Comparison of ENCODE assay signal across 7 mouse cellular contexts in the genomic region with DNA sequence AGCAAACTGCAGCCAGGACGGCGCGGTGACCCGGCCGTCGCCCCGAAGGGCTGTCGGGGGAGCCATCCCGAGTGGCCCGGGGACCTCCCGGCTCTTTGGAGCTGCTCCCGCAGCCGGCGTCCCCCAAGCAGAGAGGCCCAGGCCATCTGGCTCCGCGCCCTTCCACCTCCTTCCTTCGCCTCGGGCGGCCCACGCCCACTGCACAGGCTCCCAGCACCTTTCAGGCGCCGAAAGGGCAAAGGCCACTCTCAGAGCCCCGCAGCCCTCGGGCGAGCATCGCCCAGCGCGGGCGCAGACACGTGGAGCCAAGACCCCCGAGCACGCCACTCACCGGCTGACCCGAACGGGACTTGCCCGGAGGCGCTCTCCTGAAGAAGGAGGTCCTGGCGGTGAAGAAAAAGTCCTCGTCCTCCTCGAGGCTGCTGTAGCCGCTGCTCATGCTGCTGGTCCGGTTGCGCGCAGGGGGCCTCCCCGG. TPM values are rescaled to one million over a fixed set of nuclear protein-coding genes. Genes with fewer than 3 reads are reported as not detected.
DNase-seq lines count a peak whose midpoint lies in the region; ATAC-seq and TF ChIP-seq lines count a peak whose summit lies in the region.

No protein-coding gene starts in this region.

- no peaks in the 10 kb centered on the region for H3K36me3 ChIP-seq in forebrain, postnatal 0 days (ENCODE audit: insufficient read depth)
- H3K36me3 ChIP-seq in hindbrain, postnatal 0 days (ENCODE audit: insufficient read depth, low read length): no peaks in the 10 kb centered on the region
- H3K36me3 ChIP-seq in liver, embryonic 13.5 days: no peaks in the 10 kb centered on the region

- DNase-seq in ZHBTc4 (ENCODE audit: low read depth, low spot score): peak; percentile 68
- DNase-seq in cerebellum, adult 2 months: peak in 1 of 2 experiments; percentile 40
- DNase-seq in forebrain, postnatal 0 days: no peak
- peak; percentile 13 for DNase-seq in hindbrain, postnatal 0 days (ENCODE audit: low spot score)
- peak; percentile 62 for DNase-seq in liver, embryonic 13.5 days
- DNase-seq in neural tube, embryonic 10.5 days (ENCODE audit: extremely low spot score, low spot score): peak; percentile 88
- peak; percentile 22 for DNase-seq in urinary bladder, postnatal 10 days (ENCODE audit: low spot score)

- no peaks in the 10 kb centered on the region for H3K9me3 ChIP-seq in forebrain, postnatal 0 days (ENCODE audit: low read length)
- H3K9me3 ChIP-seq in hindbrain, postnatal 0 days (ENCODE audit: low read length): no peaks in the 10 kb centered on the region
- H3K9me3 ChIP-seq in liver, embryonic 13.5 days (replicated peaks): no peaks in the 10 kb centered on the region

- no peaks in the 10 kb centered on the region for H3K4me1 ChIP-seq in cerebellum, adult 2 months (ENCODE audit: control insufficient read depth, insufficient read depth, low read length)
- no peaks in the 10 kb centered on the region for H3K4me1 ChIP-seq in forebrain, postnatal 0 days (ENCODE audit: insufficient read depth)
- peaks cover 3% of the 10 kb centered on the region for H3K4me1 ChIP-seq in hindbrain, postnatal 0 days (ENCODE audit: insufficient read depth, low read length)
- peaks cover 67% of the 10 kb centered on the region for H3K4me1 ChIP-seq in liver, embryonic 13.5 days (replicated peaks)

- H3K4me2 ChIP-seq in forebrain, postnatal 0 days (ENCODE audit: low read depth): peak overlapping the region; percentile 97
- H3K4me2 ChIP-seq in hindbrain, postnatal 0 days (ENCODE audit: low read depth, low read length): peak overlapping the region; percentile 91
- peak overlapping the region; percentile 100 for H3K4me2 ChIP-seq in liver, embryonic 13.5 days

- H3K4me3 ChIP-seq in cerebellum, adult 2 months (replicated peaks; ENCODE audit: insufficient read depth, low read depth, low read length): peak overlapping the region; percentile 70
- H3K4me3 ChIP-seq in forebrain, postnatal 0 days (ENCODE audit: low read depth, low read length): peak overlapping the region; percentile 63
- H3K4me3 ChIP-seq in hindbrain, postnatal 0 days (ENCODE audit: low read length): peak overlapping the region; percentile 76
- H3K4me3 ChIP-seq in liver, embryonic 13.5 days (replicated peaks): peak overlapping the region; percentile 80

- no peak for TF ChIP-seq CTCF in cerebellum, adult 2 months (IDR thresholded peaks at IDR 0.05; ENCODE audit: borderline replicate concordance, insufficient read depth, low read depth, low read length)
- no peak for TF ChIP-seq CTCF in forebrain, postnatal 0 days (IDR thresholded peaks at IDR 0.05; ENCODE audit: low read depth)
- no peak for TF ChIP-seq CTCF in hindbrain, postnatal 0 days (IDR thresholded peaks at IDR 0.05; ENCODE audit: low read depth)

- peaks cover 1% of the 10 kb centered on the region; the same call in 1 of the 2 replicates for H3K27me3 ChIP-seq in cerebellum, adult 2 months (ENCODE audit: control insufficient read depth, insufficient read depth, low read length)
- no peaks in the 10 kb centered on the region; the same call in 1 of the 2 replicates for H3K27me3 ChIP-seq in forebrain, postnatal 0 days (ENCODE audit: insufficient read depth, low read length)
- no peaks in the 10 kb centered on the region for H3K27me3 ChIP-seq in hindbrain, postnatal 0 days (ENCODE audit: insufficient read depth, low read length)
- H3K27me3 ChIP-seq in liver, embryonic 13.5 days: peaks cover 11% of the 10 kb centered on the region; the same call in 1 of the 2 replicates

- H3K27ac ChIP-seq in cerebellum, adult 2 months (ENCODE audit: insufficient read depth, low read length): peak overlapping the region; percentile 50; the same call in 1 of the 2 replicates
- peak overlapping the region; percentile 50 for H3K27ac ChIP-seq in forebrain, postnatal 0 days (ENCODE audit: low read depth, low read length)
- H3K27ac ChIP-seq in hindbrain, postnatal 0 days: peak overlapping the region; percentile 78
- peak overlapping the region; percentile 83 for H3K27ac ChIP-seq in liver, embryonic 13.5 days

- WGBS in cerebellum, adult 2 months: under 1% methylated on average over 45 of the region's 45 CpGs
- WGBS in forebrain, postnatal 0 days: 2% methylated on average over 42 of the region's 45 CpGs
- 0% methylated on average over 43 of the region's 45 CpGs for WGBS in hindbrain, postnatal 0 days
- under 1% methylated on average over 40 of the region's 45 CpGs for WGBS in liver, embryonic 13.5 days (ENCODE audit: insufficient replicate concordance)

- peak; percentile 4 for ATAC-seq in forebrain, postnatal 0 days
- peak; percentile 53 for ATAC-seq in hindbrain, postnatal 0 days
- peak; percentile 71 for ATAC-seq in liver, embryonic 13.5 days (ENCODE audit: low read depth)

- peak overlapping the region; percentile 62 for H3K9ac ChIP-seq in forebrain, postnatal 0 days
- H3K9ac ChIP-seq in hindbrain, postnatal 0 days (replicated peaks; ENCODE audit: low read length): peak overlapping the region; percentile 68
- H3K9ac ChIP-seq in liver, embryonic 13.5 days: peak overlapping the region; percentile 87

- TF ChIP-seq POLR2A in cerebellum, adult 2 months (IDR thresholded peaks at IDR 0.05; ENCODE audit: borderline replicate concordance, insufficient read depth, low read length): no peak

RNA-seq across cellular contexts. Expression of a gene that starts 0.4 kb away (rescaled TPM):
- 16.5 and 17.8 TPM in 2 replicates for polyA plus RNA-seq in cerebellum, adult 2 months (2012; rRNA removed)
- 5.0 and 5.9 TPM in 2 replicates for total RNA-seq in forebrain, postnatal 0 days (2014; rRNA removed)
- polyA plus RNA-seq in forebrain, postnatal 0 days (2015; fragmentation: Nextera tagmentation; extraction: Ambion mirVana): 3.2 and 3.5 TPM in 2 replicates
- total RNA-seq in hindbrain, postnatal 0 days (2014; rRNA removed): 7.4 and 11.1 TPM in 2 replicates
- polyA plus RNA-seq in hindbrain, postnatal 0 days (2015; fragmentation: Nextera tagmentation; extraction: Ambion mirVana): 5.7 and 6.0 TPM in 2 replicates
- 7.4 and 9.5 TPM in 2 replicates for polyA plus RNA-seq in liver, embryonic 13.5 days (2015; fragmentation: Nextera tagmentation; extraction: Ambion mirVana)

Comparison
In these comparisons a context has a peak if more than half of its experiments do, and no peak if none do; other contexts are left out.
1. ATAC-seq: peak in every context shown above with its lines; median percentile 71 in liver, embryonic 13.5 days; 53 in hindbrain, postnatal 0 days; 4 in forebrain, postnatal 0 days.